Comparison of ENCODE assay signal across 24 mouse cellular contexts in the genomic region with DNA sequence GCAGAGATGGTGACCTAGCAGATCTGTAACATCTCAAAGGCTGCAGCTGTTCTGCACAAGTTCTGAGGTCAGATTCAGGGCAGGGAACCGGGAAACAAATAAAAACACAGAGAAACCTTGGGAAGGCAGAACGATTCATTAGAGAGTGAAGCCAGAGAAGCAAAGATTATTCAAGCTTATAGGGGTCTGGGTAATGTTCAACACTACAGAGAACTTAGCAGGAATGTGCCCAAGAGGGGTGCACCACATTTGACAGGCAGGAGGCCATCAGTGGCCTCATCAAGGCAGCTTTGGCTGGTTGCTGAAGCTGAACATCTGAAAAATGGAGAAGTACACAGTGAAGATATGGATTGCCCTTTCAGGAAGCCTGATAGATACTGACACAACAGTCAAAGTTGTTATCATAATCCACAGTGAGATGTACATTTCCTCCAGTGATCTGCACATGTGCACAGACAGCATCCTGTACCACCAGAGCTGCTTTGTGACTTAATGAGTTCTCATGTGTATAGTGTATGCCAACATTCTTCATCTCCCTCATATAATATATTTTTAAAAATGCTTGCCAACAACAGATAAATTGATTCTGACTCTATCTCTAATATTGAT.
A peak's percentile ranks its signal among the peaks of the same experiment; 100 is the strongest.
DNase-seq lines count a peak whose midpoint lies in the region; ATAC-seq lines count a peak whose summit lies in the region.
"Had no signal": no experiment of that assay in that cellular context is flagged by ENCODE, and none has a peak within 500 bp of the region (broad histone marks: within the 10 kb centered on the region; RNA-seq: fewer than 3 reads in every experiment).

No protein-coding gene starts in this region.

- no peaks in the 10 kb centered on the region for H3K9me3 ChIP-seq in kidney, embryonic 16.5 days (ENCODE audit: low read length)
- no peaks in the 10 kb centered on the region for H3K9me3 ChIP-seq in megakaryocyte, embryonic 14.5 days
- H3K9me3 ChIP-seq in limb, embryonic 10.5 days (replicated peaks) = no peaks in the 10 kb centered on the region
- H3K9me3 ChIP-seq: embryonic facial prominence, embryonic 12.5 days; forebrain, embryonic 13.5 days had no signal

- no peaks in the 10 kb centered on the region for H3K27me3 ChIP-seq in kidney, embryonic 16.5 days (ENCODE audit: insufficient read depth, low read length)
- H3K27me3 ChIP-seq in megakaryocyte, embryonic 14.5 days (replicated peaks) = no peaks in the 10 kb centered on the region
- H3K27me3 ChIP-seq in limb, embryonic 10.5 days (ENCODE audit: low read depth, poor library complexity, severe bottlenecking) = no peaks in the 10 kb centered on the region
- H3K27me3 ChIP-seq: embryonic facial prominence, embryonic 12.5 days; forebrain, embryonic 13.5 days had no signal

- ATAC-seq in kidney, embryonic 16.5 days (ENCODE audit: low FRiP score, low TSS enrichment) = peak; percentile 78
- ATAC-seq in common myeloid progenitor, adult 5-6 weeks (replicated peaks; ENCODE audit: low read depth, poor library complexity, severe bottlenecking) = peak; percentile 95
- ATAC-seq: forebrain, embryonic 13.5 days; hindbrain, embryonic 16.5 days had no signal

- no peak overlapping the region for H3K4me3 ChIP-seq in kidney, embryonic 16.5 days (ENCODE audit: low read length)
- peak overlapping the region; percentile 21 for H3K4me3 ChIP-seq in megakaryocyte, embryonic 14.5 days (replicated peaks)
- H3K4me3 ChIP-seq in limb, embryonic 10.5 days = no peak overlapping the region
- H3K4me3 ChIP-seq: embryonic facial prominence, embryonic 12.5 days; erythroblast, embryonic 14.5 days; forebrain, embryonic 13.5 days; heart, adult 2 months; layer of hippocampus, adult 2 months had no signal

- H3K4me2 ChIP-seq in kidney, embryonic 16.5 days (replicated peaks; ENCODE audit: low read depth, low read length) = no peak overlapping the region
- H3K4me2 ChIP-seq: embryonic facial prominence, embryonic 12.5 days; forebrain, embryonic 13.5 days; midbrain, embryonic 11.5 days had no signal

- peak overlapping the region; percentile 88 for H3K27ac ChIP-seq in kidney, embryonic 16.5 days (ENCODE audit: low read length)
- no peak overlapping the region for H3K27ac ChIP-seq in limb, embryonic 10.5 days
- H3K27ac ChIP-seq: embryonic facial prominence, embryonic 12.5 days; forebrain, embryonic 13.5 days; heart, adult 2 months; layer of hippocampus, adult 2 months had no signal

- peaks cover 15% of the 10 kb centered on the region for H3K4me1 ChIP-seq in kidney, embryonic 16.5 days (ENCODE audit: insufficient read depth, low read length)
- peaks cover 49% of the 10 kb centered on the region for H3K4me1 ChIP-seq in megakaryocyte, embryonic 14.5 days
- no peaks in the 10 kb centered on the region for H3K4me1 ChIP-seq in limb, embryonic 10.5 days
- H3K4me1 ChIP-seq: embryonic facial prominence, embryonic 12.5 days; forebrain, embryonic 13.5 days had no signal

- no peak for DNase-seq in kidney, postnatal 25 days
- peak; percentile 66 for DNase-seq in CD4-positive, CD25-positive, alpha-beta regulatory T cell, adult 2 months (ENCODE audit: low read depth, low spot score)
- no peak for DNase-seq in ovary, adult 18-20 months (ENCODE audit: low spot score)
- DNase-seq in limb, embryonic 10.5 days (ENCODE audit: low spot score) = no peak
- no peak for DNase-seq in thymus, postnatal 14 days
- DNase-seq: adrenal gland, postnatal 25 days; cerebellum, adult 2 months; gastrocnemius, postnatal 14 days; heart, adult 2 months; heart, postnatal 4 days; kidney, adult 18-20 months; liver; lung, adult 18-20 months; lung, postnatal 14 days; thymus, adult 18-20 months had no signal

- no peak overlapping the region for H3K9ac ChIP-seq in kidney, embryonic 16.5 days (replicated peaks; ENCODE audit: low read length)
- H3K9ac ChIP-seq: embryonic facial prominence, embryonic 12.5 days; forebrain, embryonic 13.5 days had no signal

- H3K36me3 ChIP-seq in kidney, embryonic 16.5 days (ENCODE audit: insufficient read depth, low read length) = no peaks in the 10 kb centered on the region
- H3K36me3 ChIP-seq in megakaryocyte, embryonic 14.5 days (replicated peaks; ENCODE audit: low read length) = peaks cover 9% of the 10 kb centered on the region
- no peaks in the 10 kb centered on the region for H3K36me3 ChIP-seq in limb, embryonic 10.5 days
- H3K36me3 ChIP-seq: embryonic facial prominence, embryonic 12.5 days had no signal

- WGBS in kidney, embryonic 16.5 days = 13% methylated on average over 2 of the region's 2 CpGs
- WGBS in limb, embryonic 10.5 days = 64% methylated on average over 2 of the region's 2 CpGs
